Comparison of ENCODE assay signal across 13 mouse cellular contexts in the genomic region with DNA sequence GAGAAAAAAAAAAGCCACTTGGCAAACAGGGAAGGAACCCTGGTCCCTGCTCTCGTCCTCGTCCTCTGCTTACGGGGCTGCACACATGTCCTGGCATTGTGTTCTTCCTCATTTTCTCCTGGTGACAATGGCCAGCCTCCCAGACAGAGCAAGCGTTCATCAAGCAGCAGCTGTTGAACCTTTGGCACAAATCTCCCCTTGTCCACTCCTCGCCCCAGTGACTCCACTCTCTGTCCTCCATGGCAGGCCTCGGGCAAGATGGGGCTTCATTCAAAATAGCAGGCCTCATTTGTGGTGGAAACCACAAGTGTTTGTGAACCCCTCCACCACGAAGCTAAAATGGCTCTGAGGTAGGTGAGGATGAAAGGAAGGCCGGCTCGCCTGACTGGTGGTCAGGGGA. TPM values are rescaled to one million over a fixed set of nuclear protein-coding genes. Genes with fewer than 3 reads are reported as not detected.
DNase-seq lines count a peak whose midpoint lies in the region; ATAC-seq and TF ChIP-seq lines count a peak whose summit lies in the region.
"Had no signal": no experiment of that assay in that cellular context is flagged by ENCODE, and none has a peak within 500 bp of the region (broad histone marks: within the 10 kb centered on the region; RNA-seq: fewer than 3 reads in every experiment).

No protein-coding gene starts in this region.

- WGBS in forebrain, embryonic 16.5 days: 38% methylated on average over 9 of the region's 9 CpGs
- WGBS in forebrain, embryonic 12.5 days: 42% methylated on average over 9 of the region's 9 CpGs
- 52% methylated on average over 9 of the region's 9 CpGs for WGBS in liver, embryonic 12.5 days (ENCODE audit: insufficient replicate concordance)
- 54% methylated on average over 9 of the region's 9 CpGs for WGBS in liver, postnatal 0 days (ENCODE audit: insufficient replicate concordance)
- 48% methylated on average over 9 of the region's 9 CpGs for WGBS in hindbrain, embryonic 11.5 days

- ATAC-seq in forebrain, embryonic 16.5 days: no peak
- ATAC-seq in forebrain, embryonic 12.5 days (ENCODE audit: low FRiP score): no peak
- ATAC-seq in liver, embryonic 12.5 days: no peak
- no peak for ATAC-seq in liver, postnatal 0 days
- peak; percentile 49; the same call in 1 of the 2 replicates for ATAC-seq in hindbrain, embryonic 11.5 days (ENCODE audit: low FRiP score)

- H3K36me3 ChIP-seq in forebrain, embryonic 16.5 days (ENCODE audit: control insufficient read depth, insufficient read depth): no peaks in the 10 kb centered on the region
- H3K36me3 ChIP-seq in forebrain, embryonic 12.5 days (replicated peaks): no peaks in the 10 kb centered on the region
- no peaks in the 10 kb centered on the region for H3K36me3 ChIP-seq in liver, embryonic 12.5 days
- H3K36me3 ChIP-seq in liver, postnatal 0 days (replicated peaks; ENCODE audit: insufficient read depth, low read length): no peaks in the 10 kb centered on the region
- H3K36me3 ChIP-seq in hindbrain, embryonic 11.5 days (ENCODE audit: control insufficient read depth, insufficient read depth, low read length): no peaks in the 10 kb centered on the region
- no peaks in the 10 kb centered on the region for H3K36me3 ChIP-seq in myocyte (ENCODE audit: control insufficient read depth, insufficient read depth)
- H3K36me3 ChIP-seq: kidney, embryonic 15.5 days; limb, embryonic 15.5 days had no signal

- H3K9ac ChIP-seq in forebrain, embryonic 16.5 days (replicated peaks; ENCODE audit: low read depth, low read length): no peak overlapping the region
- no peak overlapping the region for H3K9ac ChIP-seq in forebrain, embryonic 12.5 days
- peak overlapping the region; percentile 40; the same call in 1 of the 2 replicates for H3K9ac ChIP-seq in liver, embryonic 12.5 days
- no peak overlapping the region for H3K9ac ChIP-seq in liver, postnatal 0 days (replicated peaks)
- no peak overlapping the region for H3K9ac ChIP-seq in hindbrain, embryonic 11.5 days (ENCODE audit: low read depth, low read length)
- H3K9ac ChIP-seq: kidney, embryonic 15.5 days; limb, embryonic 15.5 days had no signal

- TF ChIP-seq CTCF in liver, postnatal 0 days (IDR thresholded peaks at IDR 0.05; ENCODE audit: low read depth): no peak

- H3K4me1 ChIP-seq in forebrain, embryonic 16.5 days (replicated peaks; ENCODE audit: control insufficient read depth, insufficient read depth, low read length): peaks cover 38% of the 10 kb centered on the region
- H3K4me1 ChIP-seq in forebrain, embryonic 12.5 days: peaks cover 25% of the 10 kb centered on the region
- H3K4me1 ChIP-seq in liver, embryonic 12.5 days: peaks cover 73% of the 10 kb centered on the region
- peaks cover 6% of the 10 kb centered on the region; the same call in 1 of the 2 replicates for H3K4me1 ChIP-seq in liver, postnatal 0 days (ENCODE audit: insufficient read depth)
- no peaks in the 10 kb centered on the region for H3K4me1 ChIP-seq in hindbrain, embryonic 11.5 days (replicated peaks; ENCODE audit: control insufficient read depth, insufficient read depth, low read length)

- no peaks in the 10 kb centered on the region for H3K79me2 ChIP-seq in myocyte (ENCODE audit: control insufficient read depth, insufficient read depth)

- TF ChIP-seq EP300 in liver, postnatal 0 days (IDR thresholded peaks at IDR 0.05; ENCODE audit: low read depth): no peak

- no peaks in the 10 kb centered on the region for H3K9me3 ChIP-seq in forebrain, embryonic 16.5 days (ENCODE audit: control insufficient read depth, low read length)
- no peaks in the 10 kb centered on the region for H3K9me3 ChIP-seq in forebrain, embryonic 12.5 days
- H3K9me3 ChIP-seq in liver, embryonic 12.5 days (replicated peaks): no peaks in the 10 kb centered on the region
- no peaks in the 10 kb centered on the region for H3K9me3 ChIP-seq in liver, postnatal 0 days (ENCODE audit: low read length)
- H3K9me3 ChIP-seq in hindbrain, embryonic 11.5 days (ENCODE audit: control insufficient read depth, low read length): no peaks in the 10 kb centered on the region
- H3K9me3 ChIP-seq: kidney, embryonic 15.5 days; limb, embryonic 15.5 days had no signal

- no peak overlapping the region for H3K4me3 ChIP-seq in forebrain, embryonic 16.5 days (replicated peaks; ENCODE audit: low read length)
- no peak overlapping the region for H3K4me3 ChIP-seq in forebrain, embryonic 12.5 days (replicated peaks)
- no peak overlapping the region for H3K4me3 ChIP-seq in liver, embryonic 12.5 days
- H3K4me3 ChIP-seq in liver, postnatal 0 days (ENCODE audit: low read depth, low read length): no peak overlapping the region
- no peak overlapping the region for H3K4me3 ChIP-seq in hindbrain, embryonic 11.5 days (ENCODE audit: low read depth, low read length)
- H3K4me3 ChIP-seq in myocyte: no peak overlapping the region
- H3K4me3 ChIP-seq: kidney, embryonic 15.5 days; limb, embryonic 15.5 days had no signal

- H3K27me3 ChIP-seq in forebrain, embryonic 16.5 days (replicated peaks; ENCODE audit: control insufficient read depth, insufficient read depth, low read length): no peaks in the 10 kb centered on the region
- H3K27me3 ChIP-seq in forebrain, embryonic 12.5 days: 0 out of 2 replicates have a peak, but pooled peaks cover 3% of the 10 kb centered on the region
- H3K27me3 ChIP-seq in liver, embryonic 12.5 days (replicated peaks): no peaks in the 10 kb centered on the region
- 0 out of 2 replicates have a peak, but pooled peaks cover 3% of the 10 kb centered on the region for H3K27me3 ChIP-seq in liver, postnatal 0 days (ENCODE audit: insufficient read depth, low read length)
- H3K27me3 ChIP-seq in hindbrain, embryonic 11.5 days (ENCODE audit: control insufficient read depth, insufficient read depth, low read length): no peaks in the 10 kb centered on the region
- H3K27me3 ChIP-seq in myocyte (ENCODE audit: control insufficient read depth, insufficient read depth, insufficient read length): no peaks in the 10 kb centered on the region
- H3K27me3 ChIP-seq: limb, embryonic 15.5 days had no signal

- peak overlapping the region; percentile 62 for H3K27ac ChIP-seq in forebrain, embryonic 16.5 days (ENCODE audit: low read length)
- no peak overlapping the region for H3K27ac ChIP-seq in forebrain, embryonic 12.5 days
- peak overlapping the region; percentile 85 for H3K27ac ChIP-seq in liver, embryonic 12.5 days
- H3K27ac ChIP-seq in liver, postnatal 0 days (ENCODE audit: low read depth): no peak overlapping the region
- no peak overlapping the region for H3K27ac ChIP-seq in hindbrain, embryonic 11.5 days (ENCODE audit: low read depth, low read length)
- H3K27ac ChIP-seq: kidney, embryonic 15.5 days; limb, embryonic 15.5 days had no signal

- no peak for TF ChIP-seq POLR2A in myocyte (IDR thresholded peaks at IDR 0.05; ENCODE audit: insufficient read length, low read depth)

- H3ac ChIP-seq in myocyte (ENCODE audit: control insufficient read depth, insufficient read length): no peak overlapping the region

- DNase-seq in liver, postnatal 0 days: no peak
- DNase-seq in hindbrain, embryonic 11.5 days (ENCODE audit: low spot score): no peak
- DNase-seq in kidney, adult 18-20 months: no peak
- no peak for DNase-seq in thymus, postnatal 25 days
- DNase-seq: adrenal gland, postnatal 36 days; cerebellum, adult 11-12 months; lung, postnatal 4 days had no signal

- no peak overlapping the region for H3K4me2 ChIP-seq in forebrain, embryonic 16.5 days (ENCODE audit: low read length)
- no peak overlapping the region for H3K4me2 ChIP-seq in forebrain, embryonic 12.5 days
- no peak overlapping the region for H3K4me2 ChIP-seq in liver, embryonic 12.5 days
- H3K4me2 ChIP-seq in liver, postnatal 0 days (ENCODE audit: low read depth, low read length): no peak overlapping the region
- H3K4me2 ChIP-seq in hindbrain, embryonic 11.5 days (replicated peaks; ENCODE audit: low read depth, low read length): no peak overlapping the region
- H3K4me2 ChIP-seq in myocyte (ENCODE audit: low read depth): no peak overlapping the region
- H3K4me2 ChIP-seq: kidney, embryonic 15.5 days; limb, embryonic 15.5 days had no signal

TF ChIP-seq in myocyte, 11 proteins besides CTCF, POLR2A, EP300 and RAD21:
- TF ChIP-seq MAX (IDR thresholded peaks at IDR 0.05; ENCODE audit: low read depth) (no peak), MYOG (IDR thresholded peaks at IDR 0.05; ENCODE audit: control insufficient read depth in 1 of 3, insufficient read depth in 1 of 3, insufficient read length in 2 of 3, low read depth in 2 of 3) (peak in 1 of 3 experiments; percentile 65), USF1 (IDR thresholded peaks at IDR 0.05; ENCODE audit: low read depth) (no peak), MYOD1 (IDR thresholded peaks at IDR 0.05; ENCODE audit: control insufficient read depth in 1 of 3, insufficient read length in 2 of 3, low read depth in 2 of 3) (peak in 2 of 3 experiments; percentile 38 to 52), CEBPB (IDR thresholded peaks at IDR 0.05; ENCODE audit: insufficient read depth, poor library complexity, severe bottlenecking) (no peak)

RNA-seq across cellular contexts. Expression of a gene that starts 11.0 kb away (rescaled TPM):
- polyA plus RNA-seq in forebrain, embryonic 16.5 days (2015; fragmentation: Nextera tagmentation; extraction: Ambion mirVana): 98.6 and 100 TPM in 2 replicates
- 27.8 and 29.0 TPM in 2 replicates for polyA plus RNA-seq in forebrain, embryonic 12.5 days (2016; fragmentation: Nextera tagmentation; extraction: Ambion mirVana)
- polyA plus RNA-seq in liver, embryonic 12.5 days (2016; fragmentation: Nextera tagmentation; extraction: Ambion mirVana): 10.3 and 10.7 TPM in 2 replicates
- polyA plus RNA-seq in liver, postnatal 0 days (2015; fragmentation: Nextera tagmentation; extraction: Ambion mirVana): 1.7 and 1.9 TPM in 2 replicates
- 23.8 and 27.6 TPM in 2 replicates for polyA plus RNA-seq in hindbrain, embryonic 11.5 days (2014; fragmentation: Nextera tagmentation; extraction: Ambion mirVana)
- 8.9 TPM for polyA plus RNA-seq in myocyte (2012; fragmentation: generic; extraction: Trizol)

Comparison
In these comparisons a context has a peak if more than half of its experiments do, and no peak if none do; other contexts are left out.
1. H3K27ac ChIP-seq: peak in forebrain, embryonic 16.5 days (single experiment) and liver, embryonic 12.5 days (single experiment); none in forebrain, embryonic 12.5 days (single experiment), liver, postnatal 0 days (single experiment) and hindbrain, embryonic 11.5 days (single experiment).